Mouse (Mus musculus) forebrain, embryonic 15.5 days (tissue): ENCODE results near the gene Mfng. TPM values are rescaled to one million over a fixed set of nuclear protein-coding genes. Genes with fewer than 3 reads are reported as not detected.

Source experiments
- ATAC-seq: fragments of 200-750 bp; cut with Nextera tagmentation; replicated peaks from 2 replicates; pipeline ENCODE4 v1.8.0; 2017; ENCODE audit warnings: mild to moderate bottlenecking, moderate TSS enrichment, moderate library complexity
- H3K27ac ChIP-seq: fragments of 300-500 bp; sonication (generic); replicated peaks from 2 replicates; pipeline ENCODE4 v1.5.1; 2015; ENCODE audit warnings: mild to moderate bottlenecking, inconsistent platforms
- H3K27me3 ChIP-seq: fragments of 300-500 bp; sonication (generic); 2 replicates; pipeline ENCODE4 v1.6.1; 2015; ENCODE audit warnings: inconsistent platforms
- H3K36me3 ChIP-seq: fragments of 300-500 bp; sonication (generic); 2 replicates; pipeline ENCODE4 v1.6.1; 2015; ENCODE audit warnings: mild to moderate bottlenecking, inconsistent platforms
- H3K4me1 ChIP-seq: fragments of 300-500 bp; sonication (generic); 2 replicates; pipeline ENCODE4 v1.6.1; 2015; ENCODE audit warnings: inconsistent platforms
- H3K4me2 ChIP-seq: fragments of 300-500 bp; sonication (generic); replicated peaks from 2 replicates; pipeline ENCODE4 v1.6.1; 2015; ENCODE audit warnings: mild to moderate bottlenecking, inconsistent platforms
- H3K4me3 ChIP-seq: fragments of 300-500 bp; sonication (generic); 2 replicates; pipeline ENCODE4 v1.5.1; 2015; ENCODE audit warnings: mild to moderate bottlenecking, inconsistent platforms
- H3K9ac ChIP-seq: fragments of 300-500 bp; sonication (generic); replicated peaks from 2 replicates; pipeline ENCODE4 v1.6.1; 2015; ENCODE audit warnings: mild to moderate bottlenecking, inconsistent platforms
- H3K9me3 ChIP-seq: fragments of 300-500 bp; sonication (generic); 2 replicates; pipeline ENCODE4 v1.6.1; 2016; ENCODE audit warnings: inconsistent platforms
- WGBS: fragments of 180-500 bp; shearing (Covaris S2); methylation state at CpG from one replicate; pipeline ENCODE4 v1.1.7; 2015; ENCODE audit warnings: mixed read lengths; 5-methylcytosine and 5-hydroxymethylcytosine counted together
- polyA plus RNA-seq: library from polyadenylated mRNA; unstranded; fragments of >200 nt; fragmentation: Nextera tagmentation; extraction: Ambion mirVana; gene quantifications from 2 replicates; pipeline ENCODE4 v1.2.1, GENCODE M21; 2015

Mfng gene
- polyA plus RNA-seq, 1 experiment from 2014 or later: 77.9 TPM

- ATAC-seq: no peak
These were observed 1.5 kb downstream of the Mfng start for GRCm38 (mm10) chr15:78771531-78772367.

DNA sequence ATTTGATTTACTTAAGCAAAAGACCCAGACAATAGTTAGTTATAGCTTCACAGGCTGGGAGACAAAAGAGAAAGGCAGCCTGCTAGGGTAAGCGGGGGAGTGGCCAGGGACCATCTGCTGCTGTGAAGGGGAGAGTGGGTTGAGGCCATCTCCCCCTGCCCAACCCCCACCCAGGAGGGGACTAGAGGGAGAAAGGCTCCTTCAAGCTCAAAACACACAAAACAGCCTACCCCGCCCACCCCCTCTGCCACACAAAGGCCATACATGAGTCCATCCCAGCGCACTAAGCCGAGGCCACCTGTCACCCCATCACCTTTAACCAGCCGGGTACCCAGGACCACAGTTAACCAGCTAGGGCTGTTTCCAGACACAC is 2.3 kb downstream of the Mfng start:
- Histone ChIP-seq H3K36me3 (no peaks in the 10 kb centered on the region), H3K4me1 (peaks cover 61% of the 10 kb centered on the region), H3K27ac (peak overlapping the region; percentile 95), H3K4me3 (peak overlapping the region; percentile 38), H3K27me3 (no peaks in the 10 kb centered on the region), H3K4me2 (peak overlapping the region; percentile 45), H3K9ac (peak overlapping the region; percentile 40), H3K9me3 (no peaks in the 10 kb centered on the region)
- peak; percentile 76 for ATAC-seq
- 3% methylated on average over 5 of the region's 5 CpGs for WGBS

More at GRCm38 (mm10) chr15:78771531-78772367, 1.5 kb downstream of the Mfng start:
- Histone ChIP-seq H3K27me3 (no peaks in the 10 kb centered on the region), H3K36me3 (no peaks in the 10 kb centered on the region), H3K4me1 (peaks cover 61% of the 10 kb centered on the region), H3K27ac (peak overlapping the region; percentile 95), H3K9me3 (no peaks in the 10 kb centered on the region), H3K4me2 (peak overlapping the region; percentile 45), H3K4me3 (peak overlapping the region; percentile 38), H3K9ac (peak overlapping the region; percentile 40)
- 33% methylated on average over 19 of the region's 19 CpGs for WGBS

DNA sequence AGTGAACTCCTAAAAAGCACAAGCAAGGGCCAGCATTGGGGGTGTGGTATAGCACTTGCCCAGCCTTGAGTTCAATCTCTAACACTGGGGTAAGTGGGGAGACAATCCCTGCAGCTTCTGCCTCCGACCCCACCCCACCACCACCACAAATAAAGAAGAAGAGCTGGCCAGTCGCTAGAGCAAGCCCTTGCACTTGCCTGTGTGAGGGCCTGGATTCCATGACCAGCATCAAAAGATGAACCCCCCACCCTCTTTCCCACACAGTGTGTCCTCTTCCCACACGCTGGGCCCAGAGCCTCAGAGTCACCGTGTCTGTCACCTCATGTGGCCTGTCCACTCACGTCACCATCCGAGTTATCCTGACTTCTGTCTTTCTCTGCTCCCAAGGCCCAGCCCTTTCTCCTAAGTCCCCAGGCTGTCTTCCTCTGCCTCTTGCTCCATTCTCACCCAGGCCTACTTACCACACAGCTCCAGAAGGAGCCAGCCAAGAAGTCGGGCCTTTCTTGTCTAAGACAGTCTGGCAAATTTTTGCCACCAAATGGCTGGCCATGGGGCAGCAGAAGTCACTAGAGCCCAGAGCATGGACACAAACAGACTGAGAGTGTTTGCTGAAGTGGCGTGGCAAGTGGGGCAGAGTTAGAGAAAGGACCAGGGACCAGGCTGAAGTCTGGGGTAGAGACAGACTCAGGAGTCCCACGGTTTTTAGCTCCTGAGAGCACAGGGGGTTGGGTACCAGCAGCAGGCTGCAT is 2.9 kb downstream of the Mfng start:
- peaks cover 64% of the 10 kb centered on the region for H3K4me1 ChIP-seq
- H3K9ac ChIP-seq: peak overlapping the region; percentile 33
- peak overlapping the region; percentile 29 for H3K4me3 ChIP-seq
- 20% methylated on average over 9 of the region's 9 CpGs for WGBS
- no peaks in the 10 kb centered on the region for H3K36me3 ChIP-seq
- no peaks in the 10 kb centered on the region for H3K27me3 ChIP-seq
- H3K27ac ChIP-seq: peak overlapping the region; percentile 95
- peak; percentile 21; the same call in 1 of the 2 replicates for ATAC-seq
- H3K9me3 ChIP-seq: no peaks in the 10 kb centered on the region
- peak overlapping the region; percentile 45 for H3K4me2 ChIP-seq

GRCm38 (mm10) chr15:78769064-78769463 is 4.2 kb downstream of the Mfng start:
- no peak for ATAC-seq
- no peak overlapping the region for H3K9ac ChIP-seq
- no peaks in the 10 kb centered on the region for H3K27me3 ChIP-seq
- H3K27ac ChIP-seq: no peak overlapping the region
- peaks cover 66% of the 10 kb centered on the region for H3K4me1 ChIP-seq
- H3K4me2 ChIP-seq: peak overlapping the region; percentile 45; the same call in 1 of the 2 replicates
- no peaks in the 10 kb centered on the region for H3K36me3 ChIP-seq
- WGBS: 97% methylated on average over 4 of the region's 4 CpGs
- no peaks in the 10 kb centered on the region for H3K9me3 ChIP-seq
- no peak overlapping the region for H3K4me3 ChIP-seq

DNA sequence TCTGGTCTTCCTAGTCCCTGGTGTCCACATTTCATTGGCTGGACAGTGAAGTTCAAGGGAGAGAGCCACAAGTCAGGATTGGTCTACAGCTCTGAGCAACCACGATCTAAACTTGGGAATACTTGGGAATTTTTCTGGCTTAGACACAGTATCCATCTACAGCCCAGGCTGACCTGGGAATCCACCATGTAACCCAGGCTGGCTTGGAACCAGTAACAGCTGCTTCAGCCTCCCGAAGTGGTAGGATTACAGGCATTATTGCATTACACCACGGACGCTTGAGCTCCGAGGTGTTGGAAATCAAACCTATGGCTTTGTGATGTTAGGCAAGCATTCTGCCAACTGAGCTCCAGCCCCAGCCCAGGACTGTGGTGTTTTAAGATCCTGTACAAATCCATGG is 9.6 kb downstream of the Mfng start:
- WGBS: 59% methylated on average over 5 of the region's 5 CpGs
- no peaks in the 10 kb centered on the region; the same call in 1 of the 2 replicates for H3K36me3 ChIP-seq
- H3K27me3 ChIP-seq: no peaks in the 10 kb centered on the region
- H3K9ac ChIP-seq: no peak overlapping the region
- H3K9me3 ChIP-seq: no peaks in the 10 kb centered on the region
- H3K4me2 ChIP-seq: no peak overlapping the region
- ATAC-seq: no peak
- H3K4me3 ChIP-seq: no peak overlapping the region
- H3K27ac ChIP-seq: peak overlapping the region; percentile 68
- H3K4me1 ChIP-seq: peaks cover 35% of the 10 kb centered on the region

- H3K4me2 ChIP-seq: no peak overlapping the region
- H3K27ac ChIP-seq: peak overlapping the region; percentile 68
- peak; percentile 53 for ATAC-seq
- H3K4me3 ChIP-seq: no peak overlapping the region
- H3K27me3 ChIP-seq: no peaks in the 10 kb centered on the region
- 15% methylated on average over 8 of the region's 10 CpGs for WGBS
- H3K4me1 ChIP-seq: peaks cover 31% of the 10 kb centered on the region
- no peaks in the 10 kb centered on the region; the same call in 1 of the 2 replicates for H3K36me3 ChIP-seq
- H3K9ac ChIP-seq: no peak overlapping the region
- no peaks in the 10 kb centered on the region for H3K9me3 ChIP-seq
These were observed 10.1 kb downstream of the Mfng start for GRCm38 (mm10) chr15:78763210-78763609.

- no peak overlapping the region for H3K4me2 ChIP-seq
- 78% methylated on average over 13 of the region's 13 CpGs for WGBS
- H3K36me3 ChIP-seq: no peaks in the 10 kb centered on the region; the same call in 1 of the 2 replicates
- no peak overlapping the region for H3K4me3 ChIP-seq
- H3K9ac ChIP-seq: no peak overlapping the region
- no peaks in the 10 kb centered on the region for H3K27me3 ChIP-seq
- no peaks in the 10 kb centered on the region for H3K9me3 ChIP-seq
- no peak overlapping the region for H3K27ac ChIP-seq
- no peak for ATAC-seq
- H3K4me1 ChIP-seq: peaks cover 18% of the 10 kb centered on the region
These were observed 12.2 kb downstream of the Mfng start for GRCm38 (mm10) chr15:78761112-78761511.

DNA sequence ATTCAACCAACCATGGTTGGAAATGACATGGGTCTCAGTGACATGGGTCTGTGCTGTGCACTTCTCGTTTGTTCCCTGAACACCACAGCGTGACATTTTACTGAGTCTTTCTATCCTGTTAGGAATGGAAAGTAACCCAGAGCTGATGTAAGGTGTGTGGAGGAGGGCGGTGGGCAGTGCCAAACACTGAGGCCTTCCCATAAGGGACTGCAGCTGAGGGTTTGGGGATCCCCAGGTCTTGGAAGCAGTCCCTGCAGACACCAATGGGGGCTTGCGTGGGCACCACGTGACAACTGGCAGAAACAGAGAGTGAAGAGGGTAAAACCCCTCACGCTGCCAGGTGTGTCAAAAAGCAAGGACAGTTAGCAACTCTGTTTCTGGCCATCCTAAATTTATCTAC is 15.1 kb downstream of the Mfng start:
- 89% methylated on average over 6 of the region's 6 CpGs for WGBS
- no peaks in the 10 kb centered on the region for H3K9me3 ChIP-seq
- no peaks in the 10 kb centered on the region; the same call in 1 of the 2 replicates for H3K36me3 ChIP-seq
- H3K4me1 ChIP-seq: peaks cover 18% of the 10 kb centered on the region
- no peak overlapping the region for H3K27ac ChIP-seq
- H3K4me2 ChIP-seq: no peak overlapping the region
- H3K9ac ChIP-seq: no peak overlapping the region
- ATAC-seq: no peak
- no peak overlapping the region for H3K4me3 ChIP-seq
- H3K27me3 ChIP-seq: no peaks in the 10 kb centered on the region

DNA sequence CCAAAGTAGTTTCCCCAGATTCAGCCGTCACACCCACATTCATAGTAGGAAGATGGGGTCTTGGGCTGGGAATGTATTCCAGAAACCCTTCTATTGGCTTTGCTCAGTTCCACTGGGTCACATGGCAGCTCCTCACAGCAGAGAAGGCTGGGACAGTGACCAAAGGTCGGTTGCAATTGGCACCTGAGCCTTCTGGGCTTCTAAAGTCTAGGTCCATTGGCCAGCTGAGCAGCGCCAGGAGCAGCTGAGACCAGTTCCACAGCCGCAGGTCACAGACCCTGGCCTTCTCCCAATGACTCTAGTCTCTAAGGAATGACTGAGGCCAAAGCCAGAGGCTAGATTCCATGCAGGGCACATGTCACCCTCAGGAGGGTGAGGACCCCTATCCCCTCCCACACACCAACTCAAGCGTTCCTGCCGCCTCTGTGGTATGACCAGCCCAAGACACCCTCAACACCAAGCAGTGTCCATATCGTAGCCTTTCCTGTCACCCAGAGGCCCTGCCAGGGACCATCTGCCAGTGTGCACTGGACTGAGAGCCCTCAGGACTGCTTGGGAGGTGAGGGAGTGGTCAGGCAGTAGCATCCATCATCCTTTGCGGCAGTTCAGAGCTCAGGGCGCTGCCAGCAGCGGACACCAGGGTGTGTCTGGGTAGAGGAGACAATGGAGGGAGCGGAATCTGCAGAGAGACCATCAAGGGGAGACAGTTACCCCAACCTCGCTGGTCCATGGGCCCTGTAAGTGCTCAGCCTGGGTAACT is 17.1 kb downstream of the Mfng start:
- 85% methylated on average over 12 of the region's 12 CpGs for WGBS
- no peaks in the 10 kb centered on the region for H3K9me3 ChIP-seq
- no peaks in the 10 kb centered on the region for H3K36me3 ChIP-seq
- peaks cover 23% of the 10 kb centered on the region for H3K4me1 ChIP-seq
- H3K27ac ChIP-seq: no peak overlapping the region
- no peak overlapping the region for H3K4me3 ChIP-seq
- ATAC-seq: no peak
- H3K9ac ChIP-seq: no peak overlapping the region
- H3K4me2 ChIP-seq: no peak overlapping the region
- no peaks in the 10 kb centered on the region for H3K27me3 ChIP-seq

DNA sequence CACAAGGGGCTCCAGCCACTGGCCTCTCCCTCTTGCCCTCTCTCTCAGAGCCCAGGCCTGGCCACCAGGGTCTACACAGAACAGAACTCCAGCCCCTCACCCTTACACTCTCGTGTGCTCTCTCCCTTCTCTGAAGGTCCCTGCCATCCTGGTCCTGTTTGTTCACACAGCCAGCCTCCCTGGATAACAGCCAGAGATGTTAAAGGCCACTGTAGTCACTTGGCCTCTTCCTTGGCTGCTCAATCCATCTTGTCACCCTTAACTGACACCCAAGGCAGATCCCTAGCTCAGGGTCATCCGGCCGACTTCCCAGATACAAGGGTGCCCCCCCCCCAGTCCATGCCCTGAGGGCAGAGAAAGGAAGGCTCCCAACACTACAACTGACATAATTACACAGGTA is 18.0 kb downstream of the Mfng start:
- Histone ChIP-seq H3K27me3 (no peaks in the 10 kb centered on the region), H3K9me3 (no peaks in the 10 kb centered on the region), H3K4me3 (no peak overlapping the region), H3K27ac (0 out of 2 replicates have a peak overlapping the region, but pooled peaks have one; percentile 48), H3K4me1 (peaks cover 32% of the 10 kb centered on the region), H3K9ac (no peak overlapping the region), H3K4me2 (no peak overlapping the region), H3K36me3 (no peaks in the 10 kb centered on the region)
- no peak for ATAC-seq
- 78% methylated on average over 3 of the region's 3 CpGs for whole genome bisulfite sequencing

- H3K27me3 ChIP-seq: no peaks in the 10 kb centered on the region
- ATAC-seq: no peak
- H3K27ac ChIP-seq: peak overlapping the region; percentile 48; the same call in 1 of the 2 replicates
These were observed 19.1 kb downstream of the Mfng start for GRCm38 (mm10) chr15:78754144-78754543.

More at GRCm38 (mm10) chr15:78754144-78754543, 19.1 kb downstream of the Mfng start:
- H3K4me3 ChIP-seq: no peak overlapping the region
- 78% methylated on average over 5 of the region's 5 CpGs for WGBS
- peaks cover 32% of the 10 kb centered on the region for H3K4me1 ChIP-seq
- H3K4me2 ChIP-seq: no peak overlapping the region
- no peak overlapping the region for H3K9ac ChIP-seq
- H3K9me3 ChIP-seq: no peaks in the 10 kb centered on the region
- no peaks in the 10 kb centered on the region for H3K36me3 ChIP-seq
